Comparison of ENCODE assay signal across 10 mouse cellular contexts in genomic region chr11:26213643-26214042, GRCm38 (mm10). TPM values are rescaled to one million over a fixed set of nuclear protein-coding genes. Genes with fewer than 3 reads are reported as not detected.
DNase-seq lines count a peak whose midpoint lies in the region; ATAC-seq lines count a peak whose summit lies in the region.
"Had no signal": no experiment of that assay in that cellular context is flagged by ENCODE, and none has a peak within 500 bp of the region (broad histone marks: within the 10 kb centered on the region; RNA-seq: fewer than 3 reads in every experiment).

No protein-coding gene starts in this region.

- 0 out of 2 replicates have a peak, but pooled peaks have one; percentile 20 for ATAC-seq in common myeloid progenitor, adult 5-6 weeks (replicated peaks; ENCODE audit: low read depth, poor library complexity, severe bottlenecking)
- ATAC-seq in granulocyte monocyte progenitor cell, adult 5-6 weeks (replicated peaks; ENCODE audit: poor library complexity, severe bottlenecking), result peak; percentile 53
- ATAC-seq in megakaryocyte, adult 5-6 weeks (ENCODE audit: poor library complexity, severe bottlenecking), result peak; percentile 71
- 0 out of 2 replicates have a peak, but pooled peaks have one; percentile 32 for ATAC-seq in megakaryocyte progenitor cell, adult 5-6 weeks (replicated peaks; ENCODE audit: poor library complexity)

- peak; percentile 19 for DNase-seq in A20 (ENCODE audit: low read depth, low spot score)
- DNase-seq in heart, adult 11 months, result peak; percentile 19

RNA-seq across cellular contexts. Expression of gene 5730522E02Rik, which starts 3.1 kb away (rescaled TPM):
- not detected in 2 replicates for total RNA-seq in common myeloid progenitor, adult 5-6 weeks (2017)
- not detected in 2 replicates for total RNA-seq in granulocyte monocyte progenitor cell, adult 5-6 weeks (2014; fragmentation: Nextera tagmentation)
- 0.09 TPM in 1 of 2 replicates, not detected in the other for total RNA-seq in granulocyte monocyte progenitor cell, adult 5-6 weeks (2017)
- total RNA-seq in megakaryocyte, adult 5-6 weeks (2015), result 0.69 TPM in 1 of 2 replicates, not detected in the other
- total RNA-seq in megakaryocyte, adult 5-6 weeks (2017), result not detected in 2 replicates
- total RNA-seq in megakaryocyte progenitor cell, adult 5-6 weeks (2015), result 0.17 and 0.37 TPM in 2 replicates
- total RNA-seq in megakaryocyte progenitor cell, adult 5-6 weeks (2017), result 0.17 and 0.47 TPM in 2 replicates
- total RNA-seq: adrenal gland, postnatal 14 days; adrenal gland, postnatal 36 days; CH12.LX; MEL had no signal

Comparison
In these comparisons a context has a peak if more than half of its experiments do, and no peak if none do; other contexts are left out.
1. Peak in every context shown above with its lines: DNase-seq and ATAC-seq.
2. ATAC-seq: peak in every context shown above with its lines; median percentile 71 in megakaryocyte, adult 5-6 weeks; 53 in granulocyte monocyte progenitor cell, adult 5-6 weeks; 32 in megakaryocyte progenitor cell, adult 5-6 weeks; 20 in common myeloid progenitor, adult 5-6 weeks.